Mouse (Mus musculus) layer of hippocampus, adult 8-10 months (tissue): ENCODE measurements at regions not wholly inside any gene's neighbourhood (a gene's known extent, or its start where the extent isn't known, plus 50 kb on each side); places are given as distances from the start of the nearest gene placed in this dataset.
A peak's percentile ranks its signal among the peaks of the same experiment; 100 is the strongest.

Source experiments
- DNase-seq, 2 experiments: peaks; one replicate each; pipeline ENCODE4 v3.0.0; 2022; ENCODE audit warnings: low spot score in 2 of 2

- DNase-seq, result no peak
Measured at GRCm38 (mm10) chr10:65845096-65845624, 1250.8 kb upstream of the Jmjd1c start.

DNA sequence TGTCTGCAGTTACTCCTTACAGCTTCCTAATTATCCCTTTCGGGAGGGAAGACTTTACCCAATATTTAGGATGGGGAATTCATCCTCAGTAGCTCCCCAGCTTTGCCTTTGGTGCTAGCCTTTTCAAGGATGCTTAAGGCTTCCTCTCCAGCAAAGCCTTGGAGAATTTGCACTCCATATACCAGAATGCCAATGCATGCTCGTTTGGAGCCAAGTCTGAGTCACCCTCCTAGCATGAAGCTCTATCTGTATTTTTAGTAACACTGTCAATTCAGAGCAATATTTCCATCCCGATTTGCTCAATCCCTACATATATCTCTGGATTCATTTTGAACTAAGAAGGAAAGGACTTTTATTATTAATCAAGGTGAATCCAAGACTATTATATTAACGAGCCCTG is 1249.8 kb upstream of the Jmjd1c start:
- DNase-seq, result peak; percentile 5

DNA sequence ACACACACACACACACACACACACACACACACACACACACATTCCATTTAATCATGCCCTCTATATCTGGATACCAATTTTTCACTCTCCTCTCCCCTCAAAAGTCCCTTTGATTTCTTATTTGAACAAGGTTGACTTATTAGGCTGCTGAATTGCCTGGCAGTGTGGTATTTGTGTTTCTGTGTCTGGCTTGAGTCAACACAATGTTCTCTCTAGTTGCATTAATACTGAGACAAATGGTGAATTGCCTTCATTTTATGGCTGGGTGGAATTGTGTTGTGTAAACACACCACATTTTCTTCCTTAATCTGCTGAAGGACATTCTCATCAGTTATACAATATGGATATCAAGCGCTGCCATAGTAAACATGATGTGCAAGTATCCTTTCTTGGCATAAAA is 1248.3 kb upstream of the Jmjd1c start:
- DNase-seq, result no peak

DNA sequence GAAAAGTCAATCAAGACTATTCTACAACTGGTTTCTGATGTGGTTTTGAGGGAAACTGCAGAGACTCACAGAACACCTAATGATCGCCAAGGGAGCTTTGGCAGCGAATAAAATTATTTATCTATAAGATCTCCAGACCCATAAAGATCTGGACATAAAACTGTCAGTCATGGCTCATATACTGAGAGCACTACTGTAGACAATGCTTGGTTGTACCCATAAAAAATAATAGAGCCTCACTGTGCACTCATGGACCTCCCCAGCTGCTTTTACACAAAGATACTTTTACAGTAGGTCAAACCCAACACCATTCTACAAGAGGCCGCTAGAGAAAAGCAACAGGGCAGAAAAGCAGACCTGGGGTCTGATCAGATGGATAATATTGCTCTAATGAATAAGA is 1206.0 kb upstream of the Jmjd1c start:
- no peak for DNase-seq

GRCm38 (mm10) chr10:65907571-65907970 is 1188.4 kb upstream of the Jmjd1c start:
- no peak for DNase-seq

GRCm38 (mm10) chr10:65912518-65912917 is 1183.4 kb upstream of the Jmjd1c start:
- no peak for DNase-seq

- no peak for DNase-seq
Measured at GRCm38 (mm10) chr10:65932077-65932476, 1163.8 kb upstream of the Jmjd1c start.

GRCm38 (mm10) chr10:65948587-65948986 is 1147.3 kb upstream of the Jmjd1c start:
- no peak for DNase-seq

GRCm38 (mm10) chr10:65962441-65962840 is 1133.5 kb upstream of the Jmjd1c start:
- DNase-seq, result no peak

DNA sequence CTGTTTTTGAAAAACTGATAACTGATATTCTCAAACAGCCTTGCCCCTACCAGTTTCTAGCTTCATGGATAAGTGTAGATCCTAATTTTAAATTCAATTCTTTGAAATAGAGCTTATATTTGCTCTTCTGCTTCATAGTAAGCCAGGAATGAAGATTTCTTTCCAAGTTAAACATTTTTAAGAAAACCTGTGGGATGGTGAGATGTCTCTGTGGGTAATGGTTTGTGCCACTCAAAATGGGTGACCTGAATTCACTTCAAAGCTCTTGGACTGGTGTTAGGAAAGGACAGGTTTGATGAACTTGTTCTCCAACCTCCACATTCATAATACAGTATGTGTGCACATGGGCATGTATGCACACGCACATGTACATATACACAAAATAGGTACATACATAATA is 1126.2 kb upstream of the Jmjd1c start:
- no peak for DNase-seq
